Mouse (Mus musculus): ENCODE results near the gene Gm9125.
"Not testable (repeated sequence)": the region's sequence is repeated elsewhere in the genome, so short reads cannot be mapped to it uniquely, and the experiment has no call there.

GRCm38 (mm10) chr3:94054785-94055184 is at the start of gene Gm9125:
- TF ChIP-seq FLI1 (IDR thresholded peaks at IDR 0.05; ENCODE audit: low read length); GATA1 (IDR thresholded peaks at IDR 0.05; ENCODE audit: borderline replicate concordance, low read length): not testable (repeated sequence)
